Mouse (Mus musculus) heart, embryonic 13.5 days (tissue): Measurements from ENCODE around the gene Ltv1. TPM values are rescaled to one million over a fixed set of nuclear protein-coding genes. Genes with fewer than 3 reads are reported as not detected.

ENCODE experiments used
- ATAC-seq: fragments of 200-750 bp; cut with Nextera tagmentation; 2 replicates; pipeline ENCODE4 v1.8.0; 2017; ENCODE audit warnings: moderate TSS enrichment; ENCODE audit not compliant: insufficient number of reproducible peaks, low FRiP score, low TSS enrichment; ENCODE audit errors: extremely low read depth
- H3K27ac ChIP-seq: fragments of 300-500 bp; sonication (generic); replicated peaks from 2 replicates; pipeline ENCODE4 v1.5.1; 2015; ENCODE audit warnings: moderate library complexity, mild to moderate bottlenecking, inconsistent platforms
- H3K27me3 ChIP-seq: fragments of 300-500 bp; sonication (generic); replicated peaks from 2 replicates; pipeline ENCODE4 v1.6.1; 2015; ENCODE audit warnings: mild to moderate bottlenecking, inconsistent platforms
- H3K36me3 ChIP-seq: fragments of 300-500 bp; sonication (generic); 2 replicates; pipeline ENCODE4 v1.6.1; 2015; ENCODE audit warnings: mild to moderate bottlenecking, inconsistent platforms
- H3K4me1 ChIP-seq: fragments of 300-500 bp; sonication (generic); 2 replicates; pipeline ENCODE4 v1.6.1; 2015; ENCODE audit warnings: inconsistent platforms
- H3K4me2 ChIP-seq: fragments of 300-500 bp; sonication (generic); 2 replicates; pipeline ENCODE4 v1.6.1; 2015; ENCODE audit warnings: inconsistent platforms, mild to moderate bottlenecking, moderate library complexity
- H3K4me3 ChIP-seq: fragments of 300-500 bp; sonication (generic); 2 replicates; pipeline ENCODE4 v1.5.1; 2015; ENCODE audit warnings: moderate library complexity, mild to moderate bottlenecking, inconsistent platforms
- H3K9ac ChIP-seq: fragments of 300-500 bp; sonication (generic); 2 replicates; pipeline ENCODE4 v1.6.1; 2015; ENCODE audit warnings: inconsistent platforms, mild to moderate bottlenecking, moderate library complexity
- H3K9me3 ChIP-seq: fragments of 300-500 bp; sonication (generic); 2 replicates; pipeline ENCODE4 v1.6.1; 2016; ENCODE audit warnings: inconsistent platforms
- WGBS: fragments of 180-500 bp; shearing (Covaris S2); methylation state at CpG from one replicate; pipeline ENCODE4 v1.1.7; 2015; ENCODE audit warnings: mixed read lengths; 5-methylcytosine and 5-hydroxymethylcytosine counted together
- polyA plus RNA-seq: library from polyadenylated mRNA; unstranded; fragments of >200 nt; fragmentation: Nextera tagmentation; extraction: Ambion mirVana; gene quantifications from 2 replicates; pipeline ENCODE4 v1.2.1, GENCODE M21; 2015

Ltv1 gene
- polyA plus RNA-seq, 1 experiment from 2014 or later = 47.9 TPM

GRCm38 (mm10) chr10:13162031-13162430 is 30.9 kb downstream of the Ltv1 start:
- Histone ChIP-seq H3K9ac (no peak overlapping the region), H3K4me2 (no peak overlapping the region), H3K9me3 (peaks cover 9% of the 10 kb centered on the region), H3K36me3 (no peaks in the 10 kb centered on the region), H3K4me3 (no peak overlapping the region), H3K4me1 (peaks cover 16% of the 10 kb centered on the region), H3K27ac (peak overlapping the region; percentile 38; the same call in 1 of the 2 replicates), H3K27me3 (no peaks in the 10 kb centered on the region)
- ATAC-seq = no peak
- 22% methylated on average over 4 of the region's 4 CpGs for WGBS

- Histone ChIP-seq H3K27ac (no peak overlapping the region), H3K36me3 (no peaks in the 10 kb centered on the region)
- ATAC-seq = no peak
These were observed 32.1 kb downstream of the Ltv1 start for GRCm38 (mm10) chr10:13160913-13161312.

GRCm38 (mm10) chr10:13155377-13155776 is 37.6 kb downstream of the Ltv1 start:
- WGBS = 78% methylated on average over 5 of the region's 5 CpGs
- H3K36me3 ChIP-seq = no peaks in the 10 kb centered on the region
- no peak overlapping the region for H3K4me2 ChIP-seq
- H3K27me3 ChIP-seq = no peaks in the 10 kb centered on the region
- H3K4me1 ChIP-seq = no peaks in the 10 kb centered on the region
- ATAC-seq = no peak
- no peak overlapping the region for H3K4me3 ChIP-seq
- no peak overlapping the region for H3K27ac ChIP-seq
- H3K9ac ChIP-seq = no peak overlapping the region
- H3K9me3 ChIP-seq = peaks cover 5% of the 10 kb centered on the region; the same call in 1 of the 2 replicates

More at GRCm38 (mm10) chr10:13160913-13161312, 32.1 kb downstream of the Ltv1 start:
- Histone ChIP-seq H3K4me3 (no peak overlapping the region), H3K9me3 (peaks cover 9% of the 10 kb centered on the region), H3K4me2 (no peak overlapping the region), H3K27me3 (no peaks in the 10 kb centered on the region), H3K9ac (no peak overlapping the region), H3K4me1 (peaks cover 16% of the 10 kb centered on the region)
- WGBS = 87% methylated on average over 4 of the region's 4 CpGs

GRCm38 (mm10) chr10:13152811-13153364 is 40.1 kb downstream of the Ltv1 start:
- H3K4me2 ChIP-seq = no peak overlapping the region
- no peak overlapping the region for H3K9ac ChIP-seq
- H3K9me3 ChIP-seq = peaks cover 3% of the 10 kb centered on the region; the same call in 1 of the 2 replicates
- H3K4me3 ChIP-seq = no peak overlapping the region
- no peaks in the 10 kb centered on the region for H3K4me1 ChIP-seq
- no peak overlapping the region for H3K27ac ChIP-seq
- WGBS = 84% methylated on average over 4 of the region's 4 CpGs
- no peak for ATAC-seq
- H3K27me3 ChIP-seq = no peaks in the 10 kb centered on the region
- H3K36me3 ChIP-seq = no peaks in the 10 kb centered on the region

- no peak for ATAC-seq
- Histone ChIP-seq H3K9me3 (no peaks in the 10 kb centered on the region), H3K9ac (no peak overlapping the region), H3K4me3 (no peak overlapping the region), H3K27ac (no peak overlapping the region), H3K27me3 (no peaks in the 10 kb centered on the region), H3K4me1 (no peaks in the 10 kb centered on the region), H3K36me3 (no peaks in the 10 kb centered on the region), H3K4me2 (no peak overlapping the region)
- WGBS = 67% methylated on average over 5 of the region's 5 CpGs
These were observed 41.6 kb downstream of the Ltv1 start for GRCm38 (mm10) chr10:13151353-13151752.

GRCm38 (mm10) chr10:13150435-13150834 is 42.5 kb downstream of the Ltv1 start:
- no peak overlapping the region for H3K9ac ChIP-seq
- H3K4me1 ChIP-seq = no peaks in the 10 kb centered on the region
- no peak overlapping the region for H3K4me2 ChIP-seq
- no peaks in the 10 kb centered on the region for H3K36me3 ChIP-seq
- no peaks in the 10 kb centered on the region for H3K9me3 ChIP-seq
- WGBS = 77% methylated on average over 3 of the region's 3 CpGs
- ATAC-seq = no peak
- no peaks in the 10 kb centered on the region for H3K27me3 ChIP-seq
- H3K27ac ChIP-seq = no peak overlapping the region
- no peak overlapping the region for H3K4me3 ChIP-seq

- no peak overlapping the region for H3K27ac ChIP-seq
- H3K4me1 ChIP-seq = 0 out of 2 replicates have a peak, but pooled peaks cover 5% of the 10 kb centered on the region
- no peak for ATAC-seq
- H3K4me3 ChIP-seq = no peak overlapping the region
- no peaks in the 10 kb centered on the region for H3K27me3 ChIP-seq
- no peak overlapping the region for H3K9ac ChIP-seq
- WGBS = 76% methylated on average over 2 of the region's 2 CpGs
- no peak overlapping the region for H3K4me2 ChIP-seq
- no peaks in the 10 kb centered on the region for H3K9me3 ChIP-seq
- no peaks in the 10 kb centered on the region for H3K36me3 ChIP-seq
These were observed 52.5 kb downstream of the Ltv1 start for GRCm38 (mm10) chr10:13140434-13140833.

- ATAC-seq = no peak
- WGBS = 89% methylated on average over 6 of the region's 6 CpGs
These were observed 55.1 kb downstream of the Ltv1 start for GRCm38 (mm10) chr10:13137906-13138305.

GRCm38 (mm10) chr10:13135751-13136150 is 57.2 kb downstream of the Ltv1 start:
- H3K4me2 ChIP-seq = no peak overlapping the region
- WGBS = 90% methylated on average over 7 of the region's 7 CpGs
- ATAC-seq = no peak
- H3K27me3 ChIP-seq = no peaks in the 10 kb centered on the region
- H3K27ac ChIP-seq = no peak overlapping the region
- no peaks in the 10 kb centered on the region for H3K9me3 ChIP-seq
- 0 out of 2 replicates have a peak, but pooled peaks cover 5% of the 10 kb centered on the region for H3K4me1 ChIP-seq
- H3K4me3 ChIP-seq = no peak overlapping the region
- no peak overlapping the region for H3K9ac ChIP-seq
- peaks cover 4% of the 10 kb centered on the region; the same call in 1 of the 2 replicates for H3K36me3 ChIP-seq

More at GRCm38 (mm10) chr10:13137906-13138305, 55.1 kb downstream of the Ltv1 start:
- H3K9me3 ChIP-seq = no peaks in the 10 kb centered on the region
- no peak overlapping the region for H3K27ac ChIP-seq
- no peak overlapping the region for H3K4me3 ChIP-seq
- H3K4me1 ChIP-seq = 0 out of 2 replicates have a peak, but pooled peaks cover 5% of the 10 kb centered on the region
- no peaks in the 10 kb centered on the region for H3K27me3 ChIP-seq
- H3K4me2 ChIP-seq = no peak overlapping the region
- H3K36me3 ChIP-seq = no peaks in the 10 kb centered on the region
- no peak overlapping the region for H3K9ac ChIP-seq

- Histone ChIP-seq H3K27me3 (no peaks in the 10 kb centered on the region), H3K4me1 (0 out of 2 replicates have a peak, but pooled peaks cover 5% of the 10 kb centered on the region), H3K4me2 (no peak overlapping the region), H3K4me3 (no peak overlapping the region), H3K9me3 (no peaks in the 10 kb centered on the region), H3K27ac (no peak overlapping the region), H3K9ac (no peak overlapping the region), H3K36me3 (peaks cover 7% of the 10 kb centered on the region; the same call in 1 of the 2 replicates)
- WGBS = 91% methylated on average over 7 of the region's 7 CpGs
- no peak for ATAC-seq
These were observed 57.7 kb downstream of the Ltv1 start for GRCm38 (mm10) chr10:13135276-13135675.

GRCm38 (mm10) chr10:13133850-13134249 is 59.1 kb downstream of the Ltv1 start:
- Histone ChIP-seq H3K9me3 (no peaks in the 10 kb centered on the region), H3K4me3 (no peak overlapping the region), H3K36me3 (peaks cover 18% of the 10 kb centered on the region), H3K4me2 (no peak overlapping the region), H3K4me1 (0 out of 2 replicates have a peak, but pooled peaks cover 5% of the 10 kb centered on the region), H3K9ac (no peak overlapping the region), H3K27me3 (no peaks in the 10 kb centered on the region), H3K27ac (no peak overlapping the region)
- no peak for ATAC-seq
- 74% methylated on average over 4 of the region's 4 CpGs for WGBS
